Mouse (Mus musculus): ENCODE measurements around the gene Pdlim5. TPM values are rescaled to one million over a fixed set of nuclear protein-coding genes. Genes with fewer than 3 reads are reported as not detected.

The Pdlim5 gene
- total and polyA plus RNA-seq, 3 experiments = 508 to 668 (median 609) TPM

DNA sequence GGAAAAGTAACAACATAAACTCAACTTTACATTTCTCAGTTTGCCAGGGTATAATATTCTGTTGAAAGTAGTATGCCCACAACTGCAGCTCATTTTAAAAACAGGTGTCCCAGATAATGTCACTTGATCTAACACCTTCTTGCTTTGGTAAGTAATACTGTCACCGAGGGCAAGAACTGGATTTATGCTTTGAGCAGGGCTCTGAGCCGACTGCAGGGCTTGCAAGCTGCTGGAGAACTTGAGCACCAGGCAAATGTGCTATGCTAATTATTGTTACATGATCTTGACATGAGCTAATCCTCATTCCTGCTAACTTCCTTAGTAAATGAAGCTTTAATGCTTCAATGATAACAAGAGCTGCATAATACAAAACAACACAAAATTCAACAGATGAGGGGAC, 139.1 kb downstream of the Pdlim5 start:
- TF ChIP-seq EP300 (IDR thresholded peaks at IDR 0.05; ENCODE audit: insufficient read depth, low read depth, low read length) = no peak
- TF ChIP-seq CTCF (IDR thresholded peaks at IDR 0.05) = no peak
- TF ChIP-seq POLR2A (IDR thresholded peaks at IDR 0.05; ENCODE audit: insufficient read depth, low read depth, low read length) = no peak
- DNase-seq = no peak
- Histone ChIP-seq H3K27me3 (ENCODE audit: control insufficient read depth, insufficient read depth, low read length) (no peaks in the 10 kb centered on the region), H3K27ac (no peak overlapping the region), H3K9ac (ENCODE audit: low read depth, low read length) (no peak overlapping the region), H3K4me1 (ENCODE audit: control insufficient read depth, insufficient read depth, low read length) (no peaks in the 10 kb centered on the region), H3K36me3 (ENCODE audit: control insufficient read depth, insufficient read depth, low read length) (no peaks in the 10 kb centered on the region; the same call in none of the 2 replicates), H3K4me3 (no peak overlapping the region), H3K79me2 (replicated peaks; ENCODE audit: control insufficient read depth, insufficient read depth, low read length) (no peaks in the 10 kb centered on the region)
- intact Hi-C loops (cut with DNase I) = no loop called here
- WGBS = 69% methylated on average over 2 of the region's 2 CpGs

DNA sequence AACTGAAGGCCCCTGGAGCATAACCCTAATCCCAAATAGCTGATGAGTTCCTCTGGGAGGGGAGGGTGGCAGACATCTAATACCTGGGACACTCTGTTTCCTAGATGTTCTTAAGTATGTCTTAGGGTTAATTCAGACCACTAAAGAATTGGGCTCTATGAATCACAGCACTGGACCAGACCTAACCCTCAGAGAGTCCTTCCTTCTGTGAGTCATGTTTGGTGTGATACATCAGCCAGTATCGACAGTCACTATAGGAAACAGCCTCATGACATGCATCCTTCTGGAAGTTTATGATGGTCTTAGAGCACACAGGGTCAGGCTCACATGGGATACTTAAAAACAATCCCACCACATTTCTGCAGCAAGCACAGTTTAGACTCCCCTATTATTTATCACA, 143.4 kb downstream of the Pdlim5 start:
- Histone ChIP-seq H3K79me2 (replicated peaks; ENCODE audit: control insufficient read depth, insufficient read depth, low read length) (no peaks in the 10 kb centered on the region), H3K27ac (no peak overlapping the region), H3K27me3 (ENCODE audit: control insufficient read depth, insufficient read depth, low read length) (no peaks in the 10 kb centered on the region), H3K9ac (ENCODE audit: low read depth, low read length) (no peak overlapping the region), H3K36me3 (ENCODE audit: control insufficient read depth, insufficient read depth, low read length) (no peaks in the 10 kb centered on the region; the same call in 1 of the 2 replicates), H3K4me1 (ENCODE audit: control insufficient read depth, insufficient read depth, low read length) (peaks cover 1% of the 10 kb centered on the region; the same call in 1 of the 2 replicates), H3K4me3 (no peak overlapping the region)
- no peak for TF ChIP-seq POLR2A (IDR thresholded peaks at IDR 0.05; ENCODE audit: insufficient read depth, low read depth, low read length)
- no peak for TF ChIP-seq CTCF (IDR thresholded peaks at IDR 0.05)
- no peak for TF ChIP-seq EP300 (IDR thresholded peaks at IDR 0.05; ENCODE audit: insufficient read depth, low read depth, low read length)
- intact Hi-C loops (cut with DNase I) = no loop called here
- DNase-seq = no peak
- 70% methylated on average over 1 of the region's 1 CpGs for WGBS

DNA sequence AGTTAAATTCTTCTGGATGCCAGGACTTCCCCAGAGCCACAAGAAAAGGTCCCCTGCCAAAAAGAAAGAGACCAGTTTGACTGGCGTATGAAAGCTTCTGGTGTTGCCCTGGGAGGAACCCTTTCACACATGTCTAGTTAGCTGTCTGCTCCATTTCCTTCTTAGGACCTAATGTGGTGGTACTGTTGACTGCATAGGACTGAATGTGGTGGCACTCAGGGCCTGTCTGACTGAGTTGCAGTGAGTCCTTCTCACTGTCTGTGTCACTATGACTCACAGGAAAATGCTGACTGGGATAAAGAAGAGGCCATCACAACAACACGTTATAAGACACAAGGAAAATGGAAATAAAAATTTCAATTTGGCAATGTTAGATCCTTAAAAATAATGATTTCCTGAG, 146.0 kb downstream of the Pdlim5 start:
- WGBS = 76% methylated on average over 2 of the region's 2 CpGs
- intact Hi-C loops (cut with DNase I) = no loop called here
- no peak for DNase-seq
- no peak overlapping the region for H3K4me3 ChIP-seq
- H3K9ac ChIP-seq (ENCODE audit: low read depth, low read length) = no peak overlapping the region
- no peaks in the 10 kb centered on the region for H3K79me2 ChIP-seq (replicated peaks; ENCODE audit: control insufficient read depth, insufficient read depth, low read length)
- no peaks in the 10 kb centered on the region for H3K27me3 ChIP-seq (ENCODE audit: control insufficient read depth, insufficient read depth, low read length)
- TF ChIP-seq CTCF (IDR thresholded peaks at IDR 0.05) (no peak), POLR2A (IDR thresholded peaks at IDR 0.05; ENCODE audit: insufficient read depth, low read depth, low read length) (no peak), EP300 (IDR thresholded peaks at IDR 0.05; ENCODE audit: insufficient read depth, low read depth, low read length) (no peak)
- no peak overlapping the region for H3K27ac ChIP-seq
- peaks cover 1% of the 10 kb centered on the region; the same call in 1 of the 2 replicates for H3K4me1 ChIP-seq (ENCODE audit: control insufficient read depth, insufficient read depth, low read length)
- no peaks in the 10 kb centered on the region; the same call in 1 of the 2 replicates for H3K36me3 ChIP-seq (ENCODE audit: control insufficient read depth, insufficient read depth, low read length)

DNA sequence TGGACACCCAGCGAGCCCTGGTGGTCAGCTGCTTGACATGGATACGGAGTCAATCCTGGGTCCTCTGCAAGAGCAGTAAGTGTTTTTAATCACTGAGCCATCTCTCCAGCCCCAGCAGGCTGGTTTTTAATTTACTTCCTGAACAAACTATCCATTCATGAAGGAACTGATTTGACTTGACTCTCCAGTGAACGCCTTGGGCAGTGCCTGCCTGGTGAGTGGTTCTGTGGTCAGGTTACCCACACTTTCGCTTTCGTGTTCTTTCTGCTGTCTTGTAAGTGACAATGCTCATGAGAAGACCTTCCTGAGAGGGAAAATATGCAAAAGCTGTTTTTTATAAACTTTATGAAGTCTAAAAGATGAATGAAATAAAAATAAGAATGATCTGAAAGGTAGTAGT, 152.2 kb downstream of the Pdlim5 start:
- Histone ChIP-seq H3K36me3 (ENCODE audit: control insufficient read depth, insufficient read depth, low read length) (no peaks in the 10 kb centered on the region; the same call in 1 of the 2 replicates), H3K4me3 (no peak overlapping the region)

DNA sequence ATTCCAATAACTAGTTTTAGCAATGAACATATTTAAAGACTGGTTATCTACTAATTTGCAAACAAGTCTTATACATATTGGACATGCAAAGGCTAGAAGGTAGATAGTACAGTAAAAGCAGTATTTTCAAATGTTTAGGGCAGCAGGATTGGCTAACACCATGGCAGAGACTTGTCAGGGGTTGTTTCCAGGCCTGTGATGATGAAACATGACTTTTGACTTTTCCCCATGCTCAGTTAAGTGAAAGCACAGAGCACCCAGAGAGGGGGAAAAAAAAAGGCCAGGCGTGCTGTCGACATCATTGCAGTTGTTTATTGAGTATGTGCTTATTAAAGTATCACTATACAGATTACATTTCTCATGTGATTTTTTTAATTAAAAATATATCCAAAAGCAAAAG, 156.2 kb downstream of the Pdlim5 start:
- Histone ChIP-seq H3K4me1 (ENCODE audit: control insufficient read depth, insufficient read depth, low read length) (no peaks in the 10 kb centered on the region), H3K36me3 (ENCODE audit: control insufficient read depth, insufficient read depth, low read length) (no peaks in the 10 kb centered on the region), H3K27ac (no peak overlapping the region), H3K9ac (ENCODE audit: low read depth, low read length) (no peak overlapping the region), H3K79me2 (replicated peaks; ENCODE audit: control insufficient read depth, insufficient read depth, low read length) (no peaks in the 10 kb centered on the region), H3K4me3 (no peak overlapping the region), H3K27me3 (ENCODE audit: control insufficient read depth, insufficient read depth, low read length) (no peaks in the 10 kb centered on the region)
- TF ChIP-seq POLR2A (IDR thresholded peaks at IDR 0.05; ENCODE audit: insufficient read depth, low read depth, low read length) = no peak
- TF ChIP-seq EP300 (IDR thresholded peaks at IDR 0.05; ENCODE audit: insufficient read depth, low read depth, low read length) = no peak
- intact Hi-C loops (cut with DNase I) = no loop called here
- WGBS = 94% methylated on average over 2 of the region's 2 CpGs
- no peak for DNase-seq

More for the DNA sequence above, 152.2 kb downstream of the Pdlim5 start:
- H3K27me3 ChIP-seq (ENCODE audit: control insufficient read depth, insufficient read depth, low read length) = no peaks in the 10 kb centered on the region
- no peak overlapping the region for H3K27ac ChIP-seq
- no peaks in the 10 kb centered on the region for H3K79me2 ChIP-seq (replicated peaks; ENCODE audit: control insufficient read depth, insufficient read depth, low read length)
- H3K4me1 ChIP-seq (ENCODE audit: control insufficient read depth, insufficient read depth, low read length) = no peaks in the 10 kb centered on the region
- WGBS = 88% methylated on average over 5 of the region's 5 CpGs
- no peak for DNase-seq
- no peak for TF ChIP-seq POLR2A (IDR thresholded peaks at IDR 0.05; ENCODE audit: insufficient read depth, low read depth, low read length)
- no peak for TF ChIP-seq CTCF (IDR thresholded peaks at IDR 0.05)
- TF ChIP-seq EP300 (IDR thresholded peaks at IDR 0.05; ENCODE audit: insufficient read depth, low read depth, low read length) = no peak
- intact Hi-C loops (cut with DNase I) = no loop called here
- no peak overlapping the region for H3K9ac ChIP-seq (ENCODE audit: low read depth, low read length)

DNA sequence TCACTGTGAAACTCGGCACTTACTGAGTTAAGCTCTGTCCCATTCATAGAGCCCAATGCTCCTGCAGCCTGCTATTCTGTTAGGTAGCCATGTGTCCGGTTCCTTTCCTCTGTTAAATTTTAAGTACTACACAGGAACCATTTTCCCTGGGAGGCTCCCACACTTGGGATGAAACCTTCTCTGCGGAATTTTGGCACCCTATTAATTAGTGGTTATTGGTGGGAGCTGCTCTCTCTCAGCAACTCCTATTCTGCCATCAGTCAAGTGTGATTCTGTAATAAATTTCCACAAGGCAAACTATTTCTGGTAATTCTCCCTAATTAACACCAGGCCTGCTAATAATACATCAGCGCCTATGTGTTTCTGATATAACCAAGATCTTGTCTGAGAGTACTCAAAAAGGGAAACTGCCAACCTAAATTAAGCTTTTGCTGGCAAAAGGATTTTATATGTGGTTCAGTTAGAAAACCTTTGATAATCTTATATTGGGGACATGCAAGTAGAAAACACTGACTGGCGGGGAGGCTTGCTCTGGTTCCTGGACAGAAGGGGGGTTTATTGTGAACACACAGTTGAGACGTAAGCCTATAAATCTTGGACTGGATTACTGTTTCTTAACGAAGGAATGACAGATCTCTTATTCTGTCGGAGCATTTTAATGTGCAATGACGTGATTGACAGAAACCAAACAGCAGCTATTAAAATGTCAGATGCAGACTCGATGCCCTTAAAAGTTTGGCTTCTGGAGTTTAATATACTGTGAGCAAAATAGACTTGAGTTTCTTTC, 157.0 kb downstream of the Pdlim5 start:
- Histone ChIP-seq H3K27ac (no peak overlapping the region), H3K36me3 (ENCODE audit: control insufficient read depth, insufficient read depth, low read length) (no peaks in the 10 kb centered on the region), H3K27me3 (ENCODE audit: control insufficient read depth, insufficient read depth, low read length) (no peaks in the 10 kb centered on the region), H3K79me2 (replicated peaks; ENCODE audit: control insufficient read depth, insufficient read depth, low read length) (no peaks in the 10 kb centered on the region), H3K9ac (ENCODE audit: low read depth, low read length) (no peak overlapping the region), H3K4me3 (no peak overlapping the region), H3K4me1 (ENCODE audit: control insufficient read depth, insufficient read depth, low read length) (no peaks in the 10 kb centered on the region)
- WGBS = 90% methylated on average over 10 of the region's 10 CpGs
- TF ChIP-seq EP300 (IDR thresholded peaks at IDR 0.05; ENCODE audit: insufficient read depth, low read depth, low read length) (no peak), POLR2A (IDR thresholded peaks at IDR 0.05; ENCODE audit: insufficient read depth, low read depth, low read length) (no peak), CTCF (IDR thresholded peaks at IDR 0.05) (no peak)
- DNase-seq = no peak
- intact Hi-C loops (cut with DNase I) = no loop called here
